Mouse (Mus musculus): Measurements from ENCODE around the gene Ly6c2. TPM values are rescaled to one million over a fixed set of nuclear protein-coding genes. Genes with fewer than 3 reads are reported as not detected.
A peak's percentile ranks its signal among the peaks of the same experiment; 100 is the strongest.
"Not testable (repeated sequence)": the region's sequence is repeated elsewhere in the genome, so short reads cannot be mapped to it uniquely, and the experiment has no call there.

The Ly6c2 gene
- polyA plus RNA-seq, 1 experiment from 2014 or later = 47.7 TPM

GRCm38 (mm10) chr15:75120066-75120465 lies 8.3 kb upstream of the Ly6c2 start:
- H3K27ac ChIP-seq (ENCODE audit: low read length) = no peak overlapping the region
- ATAC-seq = no peak
- peak; percentile 42 for DNase-seq (ENCODE audit: low spot score)

DNA sequence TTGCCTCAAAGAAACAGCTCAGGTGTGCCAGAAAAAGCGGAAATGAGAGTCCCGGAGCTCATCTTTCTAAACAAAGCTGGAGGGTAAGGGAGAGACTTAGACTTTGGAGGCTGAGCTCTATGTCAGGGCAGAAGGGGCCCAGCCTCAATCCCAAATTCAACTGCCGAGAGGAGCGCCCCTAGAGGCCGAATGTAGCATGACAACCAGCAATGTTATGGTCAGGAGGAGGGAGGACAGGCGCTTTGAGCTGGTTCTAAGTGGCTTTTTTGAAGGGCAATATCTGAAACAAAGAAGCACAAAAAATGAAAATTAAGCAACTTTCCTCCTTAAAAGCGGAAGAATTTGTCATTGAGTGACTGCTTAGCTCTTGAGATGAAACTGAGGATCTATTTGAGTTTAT lies 7.0 kb upstream of the Ly6c2 start:
- H3K4me1 ChIP-seq (ENCODE audit: insufficient read depth, low read depth, low read length); ATAC-seq; H3K27ac ChIP-seq (ENCODE audit: low read length); H3K36me3 ChIP-seq (ENCODE audit: insufficient read depth, low read length); H3K4me2 ChIP-seq (replicated peaks; ENCODE audit: low read depth, low read length); H3K27me3 ChIP-seq (replicated peaks; ENCODE audit: insufficient read depth, low read length); H3K9ac ChIP-seq (replicated peaks; ENCODE audit: low read depth); H3K4me3 ChIP-seq (ENCODE audit: low read depth, low read length); H3K9me3 ChIP-seq (ENCODE audit: low read length): not testable (repeated sequence)
- peak; percentile 66 for TF ChIP-seq CTCF (IDR thresholded peaks at IDR 0.05)
- peak; percentile 39 for DNase-seq (ENCODE audit: low spot score)
- 16% methylated on average over 5 of the region's 7 CpGs for WGBS

More at GRCm38 (mm10) chr15:75120066-75120465, 8.3 kb upstream of the Ly6c2 start:
- Histone ChIP-seq H3K27me3 (replicated peaks; ENCODE audit: insufficient read depth, low read length) (no peaks in the 10 kb centered on the region), H3K9me3 (ENCODE audit: low read length) (no peaks in the 10 kb centered on the region), H3K36me3 (ENCODE audit: insufficient read depth, low read length) (no peaks in the 10 kb centered on the region), H3K4me3 (ENCODE audit: low read depth, low read length) (no peak overlapping the region), H3K4me1 (ENCODE audit: insufficient read depth, low read depth, low read length) (no peaks in the 10 kb centered on the region), H3K9ac (replicated peaks; ENCODE audit: low read depth) (no peak overlapping the region), H3K4me2 (replicated peaks; ENCODE audit: low read depth, low read length) (no peak overlapping the region)
- WGBS = 15% methylated on average over 2 of the region's 2 CpGs
- no peak for TF ChIP-seq EP300 (IDR thresholded peaks at IDR 0.05)
- TF ChIP-seq CTCF (IDR thresholded peaks at IDR 0.05) = peak; percentile 77

DNA sequence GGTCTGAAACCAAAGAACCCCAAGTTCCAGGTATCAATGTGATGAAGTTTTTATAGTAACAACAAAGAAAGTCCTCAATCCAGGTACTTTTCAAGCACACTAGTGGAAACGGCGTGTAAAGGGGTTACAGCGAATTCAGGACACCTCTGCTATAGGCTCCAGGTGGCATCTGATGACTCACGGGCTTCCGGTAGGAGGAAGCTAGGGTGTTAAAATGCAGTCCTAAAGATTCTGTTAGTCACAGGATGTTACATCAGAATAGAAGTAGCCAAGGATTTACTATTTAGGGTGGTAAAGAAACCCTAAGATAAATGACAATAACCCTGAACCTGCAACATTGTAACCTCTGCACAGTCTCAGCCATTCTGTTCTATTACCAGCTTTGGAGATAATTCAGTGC lies 5.7 kb upstream of the Ly6c2 start:
- H3K4me1 ChIP-seq (ENCODE audit: insufficient read depth, low read depth, low read length); H3K4me2 ChIP-seq (replicated peaks; ENCODE audit: low read depth, low read length); DNase-seq (ENCODE audit: low spot score); H3K4me3 ChIP-seq (ENCODE audit: low read depth, low read length); H3K9me3 ChIP-seq (ENCODE audit: low read length); H3K27me3 ChIP-seq (replicated peaks; ENCODE audit: insufficient read depth, low read length); H3K27ac ChIP-seq (ENCODE audit: low read length); H3K36me3 ChIP-seq (ENCODE audit: insufficient read depth, low read length); H3K9ac ChIP-seq (replicated peaks; ENCODE audit: low read depth); ATAC-seq: not testable (repeated sequence)
- 89% methylated on average over 5 of the region's 5 CpGs for WGBS

DNA sequence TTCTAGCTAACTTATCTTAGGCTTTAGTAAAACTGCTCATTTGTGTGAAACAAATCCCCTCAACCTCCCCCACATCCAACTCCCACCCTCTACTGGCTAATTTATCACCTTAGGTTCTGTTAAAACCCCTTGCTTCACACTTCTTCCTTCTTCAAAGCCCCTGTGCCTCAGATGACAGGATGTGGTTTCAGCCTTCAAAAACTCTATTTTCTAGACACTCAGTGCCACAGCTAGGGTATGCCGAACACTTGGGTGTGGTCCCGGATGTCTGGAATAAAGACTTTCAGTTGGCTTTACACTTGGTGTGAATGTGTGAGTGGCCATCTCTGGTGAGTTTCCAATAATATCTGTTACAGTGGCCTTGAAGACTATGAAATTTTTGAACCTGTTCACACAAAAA lies 4.8 kb upstream of the Ly6c2 start:
- no peak overlapping the region for H3K4me3 ChIP-seq (ENCODE audit: low read depth, low read length)
- no peak overlapping the region for H3K4me2 ChIP-seq (replicated peaks; ENCODE audit: low read depth, low read length)
- H3K27ac ChIP-seq (ENCODE audit: low read length) = no peak overlapping the region
- DNase-seq (ENCODE audit: low spot score) (no peak), ATAC-seq (no peak)
- no peaks in the 10 kb centered on the region for H3K36me3 ChIP-seq (ENCODE audit: insufficient read depth, low read length)
- H3K4me1 ChIP-seq (ENCODE audit: insufficient read depth, low read depth, low read length) = no peaks in the 10 kb centered on the region
- H3K9me3 ChIP-seq (ENCODE audit: low read length) = no peaks in the 10 kb centered on the region
- no peak for TF ChIP-seq EP300 (IDR thresholded peaks at IDR 0.05)
- TF ChIP-seq CTCF (IDR thresholded peaks at IDR 0.05) = no peak
- 83% methylated on average over 2 of the region's 2 CpGs for WGBS
- no peak overlapping the region for H3K9ac ChIP-seq (replicated peaks; ENCODE audit: low read depth)
- H3K27me3 ChIP-seq (replicated peaks; ENCODE audit: insufficient read depth, low read length) = no peaks in the 10 kb centered on the region

DNA sequence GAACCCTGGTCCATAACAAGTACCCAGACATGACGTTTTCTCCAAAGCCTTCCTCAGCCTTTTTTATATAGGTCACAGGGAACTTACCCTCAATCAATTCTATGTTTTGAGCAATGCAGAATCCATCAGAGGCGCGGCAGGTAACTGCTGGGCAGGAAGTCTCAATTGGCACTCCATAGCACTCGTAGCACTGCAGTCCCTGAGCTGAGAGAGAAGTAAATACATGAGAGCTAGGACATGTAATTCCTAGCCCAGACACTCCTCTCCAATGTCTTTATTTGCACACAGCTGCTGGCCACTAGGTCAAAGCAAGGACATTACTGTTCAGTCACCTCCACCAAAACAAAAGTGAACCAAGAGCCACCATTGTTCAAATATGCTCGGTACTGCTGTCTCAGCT lies 1.3 kb downstream of the Ly6c2 start:
- H3K9ac ChIP-seq (replicated peaks; ENCODE audit: low read depth); H3K4me2 ChIP-seq (replicated peaks; ENCODE audit: low read depth, low read length); H3K9me3 ChIP-seq (ENCODE audit: low read length); H3K36me3 ChIP-seq (ENCODE audit: insufficient read depth, low read length); H3K27me3 ChIP-seq (replicated peaks; ENCODE audit: insufficient read depth, low read length); H3K27ac ChIP-seq (ENCODE audit: low read length); H3K4me1 ChIP-seq (ENCODE audit: insufficient read depth, low read depth, low read length); H3K4me3 ChIP-seq (ENCODE audit: low read depth, low read length): not testable (repeated sequence)
- peak; percentile 18 for DNase-seq (ENCODE audit: low spot score)
- 45% methylated on average over 2 of the region's 5 CpGs for WGBS
- ATAC-seq = peak; percentile 85

DNA sequence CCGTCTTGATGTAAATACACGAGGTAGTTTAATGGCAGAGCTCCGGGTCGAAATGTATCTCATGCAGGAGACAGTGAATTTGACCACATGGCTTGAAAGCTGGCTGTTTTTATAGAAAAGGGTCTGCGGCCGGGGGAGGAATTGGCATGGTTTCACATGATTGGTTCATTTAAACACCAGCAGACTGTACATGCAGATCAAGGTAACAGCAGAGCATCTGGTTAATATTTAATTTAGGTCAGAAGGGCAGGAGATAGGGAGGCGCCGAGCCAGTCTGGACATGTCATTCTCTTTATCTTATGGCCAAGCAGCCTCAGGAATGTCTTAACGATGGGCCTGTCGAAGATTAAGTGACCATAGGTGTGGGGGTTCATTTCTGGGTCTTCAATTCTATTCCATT lies 12.5 kb downstream of the Ly6c2 start:
- Histone ChIP-seq H3K4me2 (replicated peaks; ENCODE audit: low read depth, low read length) (no peak overlapping the region), H3K27me3 (replicated peaks; ENCODE audit: insufficient read depth, low read length) (no peaks in the 10 kb centered on the region), H3K9me3 (ENCODE audit: low read length) (no peaks in the 10 kb centered on the region), H3K4me3 (ENCODE audit: low read depth, low read length) (no peak overlapping the region), H3K9ac (replicated peaks; ENCODE audit: low read depth) (no peak overlapping the region), H3K36me3 (ENCODE audit: insufficient read depth, low read length) (no peaks in the 10 kb centered on the region), H3K27ac (ENCODE audit: low read length) (no peak overlapping the region), H3K4me1 (ENCODE audit: insufficient read depth, low read depth, low read length) (no peaks in the 10 kb centered on the region)
- DNase-seq (ENCODE audit: low spot score) (no peak), ATAC-seq (no peak)
- TF ChIP-seq CTCF (IDR thresholded peaks at IDR 0.05) = no peak
- no peak for TF ChIP-seq EP300 (IDR thresholded peaks at IDR 0.05)
- WGBS = 73% methylated on average over 10 of the region's 10 CpGs

DNA sequence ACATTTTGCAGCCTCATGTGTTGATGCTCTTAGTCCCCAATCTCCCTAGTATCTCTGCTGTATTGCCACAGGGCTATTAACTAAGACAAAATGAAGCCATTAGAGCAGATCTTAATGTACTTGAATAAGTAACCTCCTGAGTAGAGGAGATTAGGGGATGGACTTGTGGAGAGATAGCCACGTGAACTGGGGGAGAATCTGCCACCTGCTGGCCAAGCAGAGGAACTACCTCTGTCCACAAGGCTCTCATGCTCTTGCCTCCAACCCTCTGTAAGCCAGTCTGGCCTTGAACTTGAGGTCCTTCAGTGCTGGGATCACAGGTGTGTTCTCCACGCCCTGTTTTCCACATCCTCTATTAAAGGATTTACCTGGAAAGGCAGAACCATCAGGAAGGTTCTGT lies 23.7 kb downstream of the Ly6c2 start:
- H3K27me3 ChIP-seq (replicated peaks; ENCODE audit: insufficient read depth, low read length); H3K4me3 ChIP-seq (ENCODE audit: low read depth, low read length); H3K9me3 ChIP-seq (ENCODE audit: low read length); H3K27ac ChIP-seq (ENCODE audit: low read length); H3K9ac ChIP-seq (replicated peaks; ENCODE audit: low read depth); H3K4me2 ChIP-seq (replicated peaks; ENCODE audit: low read depth, low read length); H3K36me3 ChIP-seq (ENCODE audit: insufficient read depth, low read length); ATAC-seq; H3K4me1 ChIP-seq (ENCODE audit: insufficient read depth, low read depth, low read length): not testable (repeated sequence)
- peak; percentile 70 for TF ChIP-seq CTCF (IDR thresholded peaks at IDR 0.05)
- peak; percentile 12 for DNase-seq (ENCODE audit: low spot score)
- 11% methylated on average over 2 of the region's 2 CpGs for WGBS
